Mouse (Mus musculus): ENCODE measurements around the gene Il16.

Gene Il16

GRCm38 (mm10) chr7:83615815-83616214 is 129.7 kb downstream of the Il16 start:
- in situ Hi-C loops (cut with MboI, MseI) = no loop called here

DNA sequence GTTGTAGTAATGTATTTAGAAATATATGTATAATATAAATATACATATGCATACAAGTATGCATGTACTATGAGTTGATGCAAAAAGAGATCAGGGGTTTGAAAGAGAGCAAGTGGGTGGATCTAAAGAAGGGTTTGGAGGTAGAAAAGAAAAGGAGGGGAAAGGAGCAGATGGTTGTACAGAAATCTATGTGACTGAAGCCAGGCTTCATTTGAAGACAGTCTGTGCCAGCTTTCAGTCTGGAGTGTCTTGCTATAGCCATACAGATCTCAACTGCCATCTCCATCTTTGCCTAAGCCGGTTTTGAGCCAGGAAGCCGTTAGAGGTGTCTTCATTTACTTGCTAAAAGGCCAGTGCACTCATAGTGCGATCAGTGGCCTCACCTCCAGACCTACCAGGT is 130.3 kb downstream of the Il16 start:
- in situ Hi-C loops (cut with MboI, MseI) = no loop called here

DNA sequence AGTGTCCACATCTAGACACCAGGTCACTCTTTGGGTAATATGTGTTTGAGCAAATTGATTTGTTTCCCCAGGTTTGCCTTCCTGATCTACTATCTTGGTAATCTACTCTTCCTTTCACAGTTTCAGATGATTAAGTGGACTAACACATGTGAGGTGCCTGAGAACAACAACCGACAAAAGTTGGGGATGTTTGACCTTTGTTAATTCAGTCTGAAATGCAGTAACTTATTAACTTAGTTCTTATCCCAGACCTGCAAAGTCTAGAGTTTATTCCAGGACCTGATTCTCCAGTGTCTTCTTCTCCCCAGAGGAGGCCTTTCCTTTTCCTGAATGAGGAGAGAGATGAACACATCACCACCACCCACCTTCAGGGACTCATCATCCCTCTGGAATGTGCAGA is 133.6 kb downstream of the Il16 start:
- in situ Hi-C loops (cut with MboI, MseI) = no loop called here

DNA sequence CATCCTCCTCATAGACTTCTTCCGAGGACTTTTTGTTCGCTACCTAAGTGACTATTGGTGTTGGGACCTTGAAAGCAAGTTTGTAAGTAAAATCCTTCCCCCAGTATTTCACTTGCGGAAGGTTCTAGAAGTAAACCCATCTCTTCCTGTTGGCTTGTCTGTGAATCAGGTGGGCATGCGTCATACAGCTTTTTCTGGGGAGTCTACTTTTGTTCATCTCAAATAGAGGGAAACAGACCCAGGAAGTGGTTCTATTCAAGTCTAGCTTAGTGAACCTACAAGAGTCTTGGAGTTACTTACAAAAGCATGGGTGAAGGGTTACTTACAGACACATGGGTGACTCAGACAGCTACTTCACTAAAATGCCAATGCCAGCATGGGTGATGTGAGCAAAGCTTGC is 135.6 kb downstream of the Il16 start:
- in situ Hi-C loops (cut with MboI, MseI) = no loop called here

- in situ Hi-C loops (cut with MboI, MseI) = no loop called here
Measured at GRCm38 (mm10) chr7:83606796-83607195, 138.7 kb downstream of the Il16 start.

DNA sequence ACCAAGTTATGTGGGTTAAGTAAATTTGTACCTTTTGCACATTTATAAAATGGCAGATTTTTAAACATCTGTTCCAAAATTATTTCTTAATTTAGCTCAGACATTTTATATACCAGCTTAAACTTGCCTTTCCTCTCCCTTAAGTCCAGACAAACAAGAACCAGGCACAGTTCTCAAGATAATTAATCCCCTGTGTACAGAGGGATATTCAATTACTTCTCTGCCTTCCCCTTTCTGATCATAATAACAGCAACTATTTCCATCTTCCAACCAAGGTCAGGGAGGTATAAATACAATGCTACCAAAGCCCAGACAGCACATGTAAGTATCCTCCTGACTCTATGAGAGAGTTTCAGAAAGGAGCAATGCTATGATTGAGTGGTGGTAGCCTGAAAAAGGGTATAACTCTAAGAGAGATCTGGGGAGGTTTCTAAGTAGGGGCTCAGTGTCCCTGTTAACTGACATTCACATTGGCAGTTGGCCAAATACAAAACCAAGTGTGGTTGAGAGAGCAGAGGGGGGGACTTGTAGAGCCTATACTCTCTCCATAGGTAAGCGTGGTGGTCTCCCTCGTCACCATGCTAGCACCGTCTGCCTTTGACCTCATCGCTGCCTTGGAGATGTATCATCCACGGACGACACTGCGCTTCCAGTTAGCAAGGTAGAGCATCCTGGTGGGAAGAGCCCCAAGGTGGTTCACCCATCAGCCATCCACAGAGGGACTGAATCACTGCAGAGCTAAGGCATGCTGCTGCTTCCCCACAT is 141.2 kb downstream of the Il16 start:
- in situ Hi-C loops (cut with MboI, MseI) = no loop called here

DNA sequence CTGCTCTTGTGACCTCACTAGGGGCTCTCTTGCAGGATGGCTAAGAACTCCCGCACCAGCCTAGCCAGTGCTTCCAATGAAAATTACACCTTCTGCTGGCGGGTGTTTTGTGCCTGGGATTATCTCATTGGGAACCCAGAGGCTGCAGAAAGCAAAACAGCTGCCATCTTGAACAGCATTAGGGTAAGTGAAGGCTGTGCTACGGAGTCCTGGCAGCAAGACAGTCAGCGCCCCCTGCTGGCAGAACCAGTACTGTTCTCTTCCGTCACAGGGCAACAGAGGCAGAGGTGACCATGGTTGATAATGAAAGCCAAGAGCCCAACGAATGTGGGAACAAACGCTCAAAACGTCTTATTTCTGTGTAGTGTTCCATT is 145.6 kb downstream of the Il16 start:
- in situ Hi-C loops (cut with MboI, MseI) = no loop called here

DNA sequence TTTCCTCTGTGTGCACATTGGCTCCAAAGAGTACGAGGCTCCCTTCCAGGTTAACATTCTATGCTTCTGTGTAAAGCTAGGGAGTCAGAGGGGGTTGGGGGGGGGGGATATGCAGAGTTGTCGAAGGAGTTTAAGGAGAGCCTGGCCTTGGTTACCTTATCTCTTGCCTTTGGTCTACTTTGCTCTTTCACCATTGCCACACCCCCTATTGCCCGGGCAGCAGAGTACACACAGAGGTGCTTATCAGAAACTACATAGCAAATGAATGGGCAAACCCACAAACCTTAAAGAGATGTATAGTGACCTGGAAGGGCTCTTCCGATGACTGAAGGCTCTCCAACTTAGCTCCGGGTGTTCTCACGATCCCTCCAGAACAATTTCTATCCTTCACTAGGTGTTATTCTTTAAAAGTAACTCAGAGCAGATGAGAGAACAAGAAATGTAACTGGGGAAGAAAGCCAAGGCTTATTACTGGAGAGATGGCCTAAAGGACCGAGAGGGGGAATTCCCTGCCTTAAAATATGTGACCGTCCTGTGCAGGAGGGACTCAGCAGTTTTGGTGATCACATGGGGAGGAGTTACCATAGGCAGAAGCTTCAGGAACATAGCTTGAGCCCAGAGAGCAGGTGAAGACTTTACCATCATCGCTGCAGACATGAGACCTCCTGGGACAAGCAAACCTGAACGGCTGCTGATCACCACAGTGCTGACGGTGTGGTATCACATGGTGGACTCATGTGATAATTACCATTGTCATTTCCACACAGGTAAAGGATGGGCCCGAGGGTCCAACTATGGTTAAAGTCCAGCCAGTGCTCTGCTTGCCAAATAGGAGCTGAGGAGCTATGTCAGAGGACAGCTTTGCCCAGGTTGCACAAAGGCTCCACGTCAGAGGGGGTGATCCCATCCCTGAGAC is 146.3 kb downstream of the Il16 start:
- in situ Hi-C loops (cut with MboI, MseI) = no loop called here

DNA sequence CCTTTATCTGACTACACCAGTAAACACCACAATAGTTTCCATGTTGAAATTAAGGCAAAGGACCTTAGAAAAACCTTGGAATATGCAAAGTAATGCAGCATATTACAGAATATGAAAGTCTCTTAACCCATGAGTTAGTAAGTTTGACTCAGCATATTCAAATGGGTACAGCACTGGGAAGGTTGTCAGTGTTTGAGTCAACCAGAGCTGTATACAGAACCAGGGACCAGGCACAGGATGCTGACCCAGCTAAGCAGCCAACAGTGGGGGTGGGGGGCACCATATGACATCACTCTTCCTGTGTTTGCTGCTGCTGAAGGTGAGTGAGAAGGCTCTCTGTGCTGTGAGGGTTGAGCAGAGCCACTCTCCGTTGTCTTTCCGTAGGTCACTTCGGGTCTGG is 148.5 kb downstream of the Il16 start:
- in situ Hi-C loops (cut with MboI, MseI) = no loop called here

DNA sequence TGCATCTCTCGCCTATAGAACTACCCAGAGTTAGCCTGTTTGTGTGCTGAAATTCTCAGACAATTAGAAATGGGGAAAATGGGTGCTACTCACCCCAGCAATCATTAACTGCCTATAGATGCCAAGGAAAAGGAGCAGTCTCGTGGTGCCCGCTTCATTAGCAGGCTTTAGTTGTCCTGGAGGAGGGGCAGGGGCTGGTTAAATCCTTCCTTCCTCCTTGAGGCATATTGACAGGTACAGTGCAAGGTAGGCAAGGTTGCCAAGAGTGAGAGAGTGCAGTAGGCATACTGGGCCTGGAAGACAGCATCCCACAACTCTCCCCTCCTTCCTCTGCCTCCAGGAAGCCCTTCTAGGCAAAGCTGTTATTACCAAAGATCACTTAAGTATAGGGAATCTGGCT is 151.5 kb downstream of the Il16 start:
- in situ Hi-C loops (cut with MboI, MseI) = no loop called here

Data from T-helper 1 cell (primary cell).